Mouse (Mus musculus) heart, embryonic 15.5 days (tissue): ENCODE data around the gene Srgap1. TPM values are rescaled to one million over a fixed set of nuclear protein-coding genes. Genes with fewer than 3 reads are reported as not detected.
A peak's percentile ranks its signal among the peaks of the same experiment; 100 is the strongest.

ENCODE experiments used
- ATAC-seq: fragments of 200-750 bp; cut with Nextera tagmentation; replicated peaks from 2 replicates; pipeline ENCODE4 v1.8.0; 2017; ENCODE audit warnings: low read depth, moderate TSS enrichment; ENCODE audit not compliant: insufficient number of reproducible peaks, insufficient read depth, low FRiP score
- H3K27ac ChIP-seq: fragments of 300-500 bp; sonication (generic); 2 replicates; pipeline ENCODE4 v1.5.1; 2015; ENCODE audit warnings: mild to moderate bottlenecking, inconsistent platforms
- H3K27me3 ChIP-seq: fragments of 300-500 bp; sonication (generic); 2 replicates; pipeline ENCODE4 v1.6.1; 2015; ENCODE audit warnings: inconsistent platforms
- H3K36me3 ChIP-seq: fragments of 300-500 bp; sonication (generic); 2 replicates; pipeline ENCODE4 v1.6.1; 2015; ENCODE audit warnings: mild to moderate bottlenecking, inconsistent platforms
- H3K4me1 ChIP-seq: fragments of 300-500 bp; sonication (generic); replicated peaks from 2 replicates; pipeline ENCODE4 v1.6.1; 2015; ENCODE audit warnings: inconsistent platforms
- H3K4me2 ChIP-seq: fragments of 300-500 bp; sonication (generic); 2 replicates; pipeline ENCODE4 v1.6.1; 2015; ENCODE audit warnings: inconsistent platforms, mild to moderate bottlenecking, moderate library complexity
- H3K4me3 ChIP-seq: fragments of 300-500 bp; sonication (generic); 2 replicates; pipeline ENCODE4 v1.5.1; 2015; ENCODE audit warnings: mild to moderate bottlenecking, inconsistent platforms
- H3K9ac ChIP-seq: fragments of 300-500 bp; sonication (generic); 2 replicates; pipeline ENCODE4 v1.6.1; 2015; ENCODE audit warnings: mild to moderate bottlenecking, inconsistent platforms
- H3K9me3 ChIP-seq: fragments of 300-500 bp; sonication (generic); replicated peaks from 2 replicates; pipeline ENCODE4 v1.6.1; 2016; ENCODE audit warnings: inconsistent platforms
- WGBS: fragments of 180-500 bp; shearing (Covaris S2); methylation state at CpG from one replicate; pipeline ENCODE4 v1.1.7; 2015; ENCODE audit warnings: mixed read lengths; 5-methylcytosine and 5-hydroxymethylcytosine counted together
- polyA plus RNA-seq: library from polyadenylated mRNA; unstranded; fragments of >200 nt; fragmentation: Nextera tagmentation; extraction: Ambion mirVana; gene quantifications from 2 replicates; pipeline ENCODE4 v1.2.1, GENCODE M21; 2015

Srgap1 gene
- polyA plus RNA-seq, 1 experiment from 2014 or later: 7.6 TPM

DNA sequence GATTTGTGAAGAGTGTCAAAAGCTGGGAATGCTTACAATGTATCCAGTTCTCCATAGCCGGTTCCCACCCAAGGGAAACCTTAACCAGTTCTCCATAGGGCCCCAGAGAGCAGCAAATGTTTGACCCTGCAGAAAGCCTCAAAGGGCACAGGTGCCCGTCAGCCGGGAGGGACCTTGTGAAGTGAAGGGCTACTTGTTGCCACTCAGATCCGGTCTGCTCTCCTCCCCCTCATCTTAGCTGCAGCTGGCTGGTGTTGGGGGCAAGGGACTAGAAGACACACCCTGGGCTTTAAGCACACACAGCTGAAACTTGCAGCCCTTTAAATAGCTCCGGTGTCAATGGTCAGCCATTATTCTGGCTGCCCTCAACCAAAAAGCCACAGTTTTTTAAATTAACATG lies 30.1 kb downstream of the Srgap1 start:
- Histone ChIP-seq H3K27me3 (peaks cover 8% of the 10 kb centered on the region), H3K27ac (no peak overlapping the region), H3K4me1 (peaks cover 38% of the 10 kb centered on the region), H3K9me3 (no peaks in the 10 kb centered on the region), H3K4me2 (no peak overlapping the region), H3K4me3 (no peak overlapping the region), H3K9ac (no peak overlapping the region), H3K36me3 (no peaks in the 10 kb centered on the region)
- 59% methylated on average over 5 of the region's 5 CpGs for WGBS
- ATAC-seq: no peak

DNA sequence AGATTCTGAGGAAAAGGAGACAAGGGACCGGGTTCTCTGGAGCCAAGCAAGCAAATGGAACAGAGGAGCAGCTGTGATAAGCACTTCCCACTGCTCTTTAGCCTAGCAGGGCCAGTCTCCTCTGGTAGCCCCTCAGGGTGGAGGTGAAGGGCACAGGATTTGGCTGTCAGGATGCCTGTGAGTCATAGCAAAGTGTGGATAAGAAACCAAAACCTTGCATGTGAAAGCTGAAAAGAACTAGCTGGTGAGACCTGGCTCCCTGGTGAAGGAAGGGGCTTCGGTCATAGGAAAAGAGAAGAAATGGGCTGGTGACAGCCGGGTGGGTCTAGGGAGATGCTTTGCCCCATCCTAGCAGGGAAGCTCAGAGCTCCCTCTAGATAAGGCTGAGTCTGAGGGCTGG lies 30.5 kb downstream of the Srgap1 start:
- Histone ChIP-seq H3K27ac (no peak overlapping the region), H3K9me3 (no peaks in the 10 kb centered on the region), H3K36me3 (no peaks in the 10 kb centered on the region), H3K4me1 (peaks cover 38% of the 10 kb centered on the region), H3K9ac (no peak overlapping the region), H3K27me3 (peaks cover 5% of the 10 kb centered on the region; the same call in 1 of the 2 replicates), H3K4me3 (no peak overlapping the region), H3K4me2 (no peak overlapping the region)
- no peak; the same call in 1 of the 2 replicates for ATAC-seq
- WGBS: 62% methylated on average over 3 of the region's 3 CpGs

GRCm38 (mm10) chr10:122012321-122012720 lies 34.8 kb downstream of the Srgap1 start:
- Histone ChIP-seq H3K4me1 (peaks cover 35% of the 10 kb centered on the region), H3K27ac (no peak overlapping the region), H3K4me2 (no peak overlapping the region), H3K27me3 (no peaks in the 10 kb centered on the region), H3K9me3 (no peaks in the 10 kb centered on the region), H3K9ac (no peak overlapping the region), H3K4me3 (no peak overlapping the region), H3K36me3 (no peaks in the 10 kb centered on the region)
- ATAC-seq: no peak
- 85% methylated on average over 6 of the region's 6 CpGs for WGBS

- 22% methylated on average over 12 of the region's 12 CpGs for WGBS
- Histone ChIP-seq H3K9ac (no peak overlapping the region), H3K9me3 (no peaks in the 10 kb centered on the region), H3K27ac (peak overlapping the region; percentile 76), H3K4me3 (no peak overlapping the region), H3K27me3 (no peaks in the 10 kb centered on the region; the same call in 1 of the 2 replicates), H3K4me1 (peaks cover 48% of the 10 kb centered on the region), H3K36me3 (no peaks in the 10 kb centered on the region), H3K4me2 (peak overlapping the region; percentile 34)
- peak; percentile 67 for ATAC-seq
Observed at GRCm38 (mm10) chr10:122008731-122009391, 38.3 kb downstream of the Srgap1 start.

DNA sequence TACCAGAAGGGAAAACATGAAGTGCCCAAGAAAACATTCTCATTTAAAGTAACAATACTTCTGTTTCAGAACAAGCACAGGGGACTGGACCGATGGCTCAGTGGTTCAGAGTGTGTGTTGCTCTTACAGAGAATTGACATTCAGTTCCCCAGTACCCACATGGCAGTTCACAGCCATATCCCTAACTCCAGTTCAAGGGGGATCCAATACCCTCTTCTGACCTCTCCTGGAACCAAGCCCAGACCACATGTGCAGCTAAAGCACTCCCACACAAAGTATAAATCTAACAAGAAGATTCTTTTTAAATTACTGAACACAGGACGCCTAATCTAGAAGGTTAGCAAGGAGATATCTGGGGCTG lies 38.8 kb downstream of the Srgap1 start:
- ATAC-seq: peak; percentile 20
- H3K27me3 ChIP-seq: no peaks in the 10 kb centered on the region; the same call in 1 of the 2 replicates
- no peaks in the 10 kb centered on the region for H3K36me3 ChIP-seq
- no peak overlapping the region for H3K4me3 ChIP-seq
- no peaks in the 10 kb centered on the region for H3K9me3 ChIP-seq
- no peak overlapping the region for H3K9ac ChIP-seq
- 48% methylated on average over 2 of the region's 2 CpGs for WGBS
- H3K27ac ChIP-seq: peak overlapping the region; percentile 76
- H3K4me2 ChIP-seq: peak overlapping the region; percentile 34
- H3K4me1 ChIP-seq: peaks cover 48% of the 10 kb centered on the region

DNA sequence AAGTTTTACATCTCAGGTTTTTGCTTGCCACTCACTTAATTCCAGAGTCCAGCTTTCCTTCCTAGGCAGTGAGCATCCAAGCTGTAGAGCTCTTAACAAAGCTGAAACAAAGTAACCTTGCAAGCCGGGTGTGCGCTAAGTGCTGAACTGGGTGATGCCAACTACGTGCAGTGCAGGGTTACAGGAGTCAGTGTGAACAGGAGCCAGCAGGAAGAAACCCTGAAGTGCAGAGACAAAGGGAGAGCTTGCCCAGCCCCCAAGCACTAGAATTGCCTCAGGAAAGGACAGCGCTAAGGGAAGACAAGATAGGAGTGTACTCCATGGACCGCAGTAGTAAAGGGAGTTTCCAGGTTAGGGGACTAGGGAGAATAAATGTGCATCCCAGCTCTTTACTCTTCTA lies 40.5 kb downstream of the Srgap1 start:
- peak; percentile 32; the same call in 1 of the 2 replicates for ATAC-seq
- Histone ChIP-seq H3K9me3 (no peaks in the 10 kb centered on the region), H3K4me3 (no peak overlapping the region), H3K27me3 (no peaks in the 10 kb centered on the region; the same call in 1 of the 2 replicates), H3K4me1 (peaks cover 53% of the 10 kb centered on the region), H3K4me2 (0 out of 2 replicates have a peak overlapping the region, but pooled peaks have one; percentile 17), H3K9ac (no peak overlapping the region), H3K27ac (peak overlapping the region; percentile 69), H3K36me3 (no peaks in the 10 kb centered on the region)
- 32% methylated on average over 5 of the region's 5 CpGs for WGBS

GRCm38 (mm10) chr10:122006151-122006550 lies 41.0 kb downstream of the Srgap1 start:
- Histone ChIP-seq H3K9me3 (no peaks in the 10 kb centered on the region), H3K4me3 (no peak overlapping the region), H3K27me3 (no peaks in the 10 kb centered on the region; the same call in 1 of the 2 replicates), H3K27ac (peak overlapping the region; percentile 69), H3K4me2 (no peak overlapping the region), H3K4me1 (peaks cover 49% of the 10 kb centered on the region), H3K36me3 (no peaks in the 10 kb centered on the region), H3K9ac (no peak overlapping the region)
- 42% methylated on average over 6 of the region's 6 CpGs for WGBS
- no peak for ATAC-seq

DNA sequence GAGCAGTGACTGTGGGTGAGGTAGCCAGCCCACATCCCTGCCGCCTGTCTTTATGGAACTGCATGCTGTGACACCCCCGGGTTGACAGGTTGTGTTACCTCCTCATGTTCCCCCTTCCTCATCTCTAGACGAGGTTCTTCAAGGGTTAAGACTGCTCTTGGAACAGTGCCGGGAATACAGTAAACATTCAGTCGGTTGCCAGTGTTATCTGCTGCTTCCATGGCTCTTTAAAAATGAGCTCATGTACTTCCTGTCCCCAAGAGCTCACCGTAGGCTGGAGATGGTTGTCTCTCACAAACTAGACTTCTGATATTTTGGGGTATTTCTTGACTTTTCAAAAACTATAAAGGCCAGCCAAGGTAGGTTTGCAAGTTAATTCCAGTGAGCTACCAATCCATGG lies 41.6 kb downstream of the Srgap1 start:
- ATAC-seq: no peak
- Histone ChIP-seq H3K4me1 (peaks cover 49% of the 10 kb centered on the region), H3K27ac (0 out of 2 replicates have a peak overlapping the region, but pooled peaks have one; percentile 69), H3K9me3 (no peaks in the 10 kb centered on the region), H3K9ac (no peak overlapping the region), H3K4me2 (no peak overlapping the region), H3K27me3 (no peaks in the 10 kb centered on the region; the same call in 1 of the 2 replicates), H3K36me3 (no peaks in the 10 kb centered on the region), H3K4me3 (no peak overlapping the region)
- 17% methylated on average over 6 of the region's 6 CpGs for WGBS

DNA sequence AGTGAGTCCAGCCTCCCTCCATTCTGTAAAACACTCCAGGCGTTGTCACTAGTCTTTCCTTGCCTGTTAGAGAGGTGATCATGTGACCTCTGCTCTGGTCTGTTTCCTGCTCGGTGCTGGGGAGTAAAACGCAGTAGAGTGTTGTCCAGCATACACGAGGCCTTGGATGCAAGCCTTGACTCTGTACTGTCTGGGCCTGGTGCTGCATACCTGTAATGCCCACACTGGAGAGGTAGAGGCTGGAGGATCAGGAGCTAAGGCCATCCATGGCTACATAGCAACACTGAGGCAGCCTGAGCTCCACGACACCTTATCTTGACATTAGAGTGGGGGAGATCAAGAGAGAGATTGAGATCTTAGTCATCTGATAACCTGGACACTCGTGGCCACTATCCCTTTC lies 44.2 kb downstream of the Srgap1 start:
- Histone ChIP-seq H3K36me3 (no peaks in the 10 kb centered on the region), H3K9me3 (no peaks in the 10 kb centered on the region), H3K27me3 (no peaks in the 10 kb centered on the region; the same call in 1 of the 2 replicates), H3K4me2 (no peak overlapping the region), H3K9ac (no peak overlapping the region), H3K4me3 (no peak overlapping the region), H3K4me1 (peaks cover 32% of the 10 kb centered on the region), H3K27ac (no peak overlapping the region)
- no peak for ATAC-seq
- 36% methylated on average over 6 of the region's 6 CpGs for WGBS

DNA sequence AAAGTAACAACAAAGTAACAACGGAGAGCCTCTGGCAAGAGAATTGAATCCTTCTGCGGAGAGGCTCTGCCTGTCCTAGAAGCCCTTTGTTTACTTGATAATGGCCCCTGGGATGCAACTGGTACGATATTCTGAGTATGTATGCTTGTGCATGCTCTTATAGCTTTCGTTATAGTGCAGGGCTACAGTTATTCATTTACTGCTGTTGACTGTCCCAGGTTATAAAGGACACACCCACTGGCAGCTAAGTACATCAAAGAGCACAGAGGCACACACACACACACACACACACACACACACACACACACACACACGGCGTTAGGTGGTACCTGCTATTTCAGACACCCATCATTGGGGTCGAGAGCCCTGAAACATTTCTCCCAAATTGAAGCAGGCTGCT lies 48.3 kb downstream of the Srgap1 start:
- H3K9me3 ChIP-seq: no peaks in the 10 kb centered on the region
- H3K36me3 ChIP-seq: no peaks in the 10 kb centered on the region
- no peak overlapping the region for H3K9ac ChIP-seq
- no peak overlapping the region for H3K27ac ChIP-seq
- H3K4me2 ChIP-seq: no peak overlapping the region
- 71% methylated on average over 7 of the region's 7 CpGs for WGBS
- H3K4me3 ChIP-seq: no peak overlapping the region
- H3K4me1 ChIP-seq: peaks cover 14% of the 10 kb centered on the region
- ATAC-seq: no peak
- H3K27me3 ChIP-seq: no peaks in the 10 kb centered on the region

DNA sequence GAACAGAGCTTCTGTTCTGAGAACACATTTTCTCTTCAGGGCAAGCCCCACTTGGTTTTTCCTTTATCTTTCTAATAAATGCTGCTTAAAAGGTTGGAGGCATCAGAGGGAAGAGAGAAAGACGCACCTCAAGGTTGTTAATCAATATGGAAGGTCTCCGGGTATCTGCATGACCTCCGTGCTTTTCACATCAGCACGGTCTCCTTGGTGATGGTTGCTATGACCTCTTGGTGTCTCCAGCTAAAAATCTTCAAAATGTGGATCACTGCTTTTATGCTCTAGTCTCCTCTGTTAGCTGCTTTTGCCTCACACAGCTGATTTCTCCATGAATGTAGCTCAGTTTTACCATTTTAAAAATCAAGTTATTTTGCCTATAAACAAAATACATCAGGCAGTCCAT lies 50.6 kb downstream of the Srgap1 start:
- H3K27me3 ChIP-seq: no peaks in the 10 kb centered on the region
- H3K4me2 ChIP-seq: no peak overlapping the region
- H3K9ac ChIP-seq: no peak overlapping the region
- H3K9me3 ChIP-seq: no peaks in the 10 kb centered on the region
- no peak for ATAC-seq
- H3K4me3 ChIP-seq: no peak overlapping the region
- no peak overlapping the region for H3K27ac ChIP-seq
- WGBS: 76% methylated on average over 4 of the region's 4 CpGs
- H3K4me1 ChIP-seq: peaks cover 9% of the 10 kb centered on the region
- H3K36me3 ChIP-seq: no peaks in the 10 kb centered on the region

DNA sequence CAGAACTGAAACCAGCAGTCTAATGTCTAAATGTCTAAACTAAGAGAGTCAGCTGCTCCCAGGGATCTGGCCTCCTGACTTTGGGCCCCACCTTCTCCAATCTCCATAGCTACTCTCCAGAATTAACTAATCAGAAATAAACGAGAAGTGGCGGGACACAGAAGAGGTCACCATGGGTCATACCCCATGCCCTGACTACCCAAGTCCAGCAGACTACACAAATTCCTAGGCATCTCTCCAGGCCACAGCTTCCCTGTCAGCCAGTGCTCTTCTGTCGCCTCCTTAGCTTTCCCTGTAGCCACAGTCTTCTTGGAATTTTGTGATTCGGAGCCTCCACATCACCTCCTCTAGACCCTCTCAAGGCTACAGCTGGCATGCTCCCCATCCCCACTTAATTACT lies 51.7 kb downstream of the Srgap1 start:
- no peaks in the 10 kb centered on the region for H3K36me3 ChIP-seq
- H3K27me3 ChIP-seq: no peaks in the 10 kb centered on the region
- H3K9ac ChIP-seq: no peak overlapping the region
- H3K9me3 ChIP-seq: no peaks in the 10 kb centered on the region
- no peak overlapping the region for H3K4me3 ChIP-seq
- H3K27ac ChIP-seq: no peak overlapping the region
- 51% methylated on average over 4 of the region's 4 CpGs for WGBS
- no peak for ATAC-seq
- H3K4me1 ChIP-seq: peaks cover 9% of the 10 kb centered on the region
- H3K4me2 ChIP-seq: no peak overlapping the region
